Mouse (Mus musculus) CH12.LX (cell line): Measurements from ENCODE around the gene Acaca. TPM values are rescaled to one million over a fixed set of nuclear protein-coding genes. Genes with fewer than 3 reads are reported as not detected.

Experiments used
- DNase-seq: peaks from one replicate; pipeline ENCODE4 v3.0.0-alpha.2; 2013; ENCODE audit errors: extremely low read depth
- H3K27ac ChIP-seq: 2 replicates; pipeline ENCODE4 v1.5.1; 2012; ENCODE audit warnings: low read depth, mild to moderate bottlenecking, control low read depth, moderate library complexity; ENCODE audit not compliant: insufficient read depth
- H3K27me3 ChIP-seq: replicated peaks from 2 replicates; pipeline ENCODE3; 2012; ENCODE audit warnings: inconsistent platforms
- H3K36me3 ChIP-seq, 2 experiments: replicated peaks in 1 of 2; 2 replicates each; pipeline versions ENCODE3 to v1.6.1; 2012; ENCODE audit warnings: inconsistent platforms in 1 of 2, low read length in 1 of 2, mild to moderate bottlenecking in 1 of 2, mixed read lengths in 1 of 2, moderate library complexity in 1 of 2; ENCODE audit not compliant: control insufficient read depth in 1 of 2, insufficient read depth in 1 of 2
- H3K4me1 ChIP-seq, 2 experiments: 2 replicates each; pipeline ENCODE4 v1.6.1; 2012; ENCODE audit warnings: inconsistent platforms in 1 of 2, moderate library complexity in 1 of 2; ENCODE audit not compliant: insufficient read depth in 2 of 2, control insufficient read depth in 1 of 2
- H3K4me2 ChIP-seq: 2 replicates; pipeline ENCODE4 v1.6.1; 2012; ENCODE audit warnings: low read depth, mild to moderate bottlenecking, control low read depth; ENCODE audit not compliant: poor library complexity, insufficient read depth, severe bottlenecking
- H3K4me3 ChIP-seq, 3 experiments: fragments of 150-350 bp in 1 of 3; sonication (generic) in 1 of 3; replicated peaks in 1 of 3; 2 replicates each; pipeline versions ENCODE3 to v1.5.1; 2011 to 2012; ENCODE audit warnings: low read depth in 2 of 3, low read length in 2 of 3, mild to moderate bottlenecking in 2 of 3, moderate library complexity in 2 of 3, control low read depth in 1 of 3, improper control_type of control experiment in 1 of 3, inconsistent platforms in 1 of 3, mixed read lengths in 1 of 3; ENCODE audit not compliant: poor library complexity in 1 of 3
- H3K79me2 ChIP-seq: replicated peaks from 2 replicates; pipeline ENCODE4 v1.6.1; 2012; ENCODE audit warnings: mild to moderate bottlenecking, moderate library complexity; ENCODE audit not compliant: control insufficient read depth, poor library complexity, insufficient read depth, severe bottlenecking; ENCODE audit errors: extremely low read depth
- H3K9ac ChIP-seq: 2 replicates; pipeline ENCODE4 v1.6.1; 2012; ENCODE audit warnings: low read depth, mild to moderate bottlenecking, control low read depth, moderate library complexity; ENCODE audit not compliant: insufficient read depth
- H3K9me3 ChIP-seq: replicated peaks from 2 replicates; pipeline ENCODE3; 2012; ENCODE audit warnings: low read length, inconsistent platforms, mixed read lengths
- BHLHE40 ChIP-seq: IDR thresholded peaks from 2 replicates; pipeline ENCODE4 v1.6.1; 2011; ENCODE audit warnings: mild to moderate bottlenecking, low read depth, low read length, improper control_type of control experiment
- CHD2 ChIP-seq: IDR thresholded peaks from 2 replicates; pipeline ENCODE4 v1.6.1; 2011; ENCODE audit warnings: low read length, improper control_type of control experiment
- E2F4 ChIP-seq: IDR thresholded peaks from 2 replicates; pipeline ENCODE4 v1.6.1; 2011; ENCODE audit warnings: low read depth, low read length, improper control_type of control experiment; ENCODE audit not compliant: insufficient replicate concordance
- ELF1 ChIP-seq: IDR thresholded peaks from 2 replicates; pipeline ENCODE4 v1.6.1; 2014; ENCODE audit warnings: low read depth, mild to moderate bottlenecking, inconsistent platforms, low read length, improper control_type of control experiment
- ETS1 ChIP-seq: conservative IDR thresholded peaks from 2 replicates; pipeline ENCODE4 v1.6.1; 2012; ENCODE audit warnings: low read depth, mild to moderate bottlenecking, inconsistent platforms, low read length, improper control_type of control experiment, moderate library complexity
- GABPA ChIP-seq: IDR thresholded peaks from 2 replicates; pipeline ENCODE4 v1.6.1; 2012; ENCODE audit warnings: low read depth, low read length, improper control_type of control experiment, inconsistent platforms; ENCODE audit not compliant: insufficient replicate concordance
- IRF4 ChIP-seq: IDR thresholded peaks from 2 replicates; pipeline ENCODE4 v1.6.1; 2014; ENCODE audit warnings: low read depth, mild to moderate bottlenecking, inconsistent platforms, low read length, improper control_type of control experiment
- JUN ChIP-seq: IDR thresholded peaks from 2 replicates; pipeline ENCODE4 v1.6.1; 2011; ENCODE audit warnings: low read depth, mild to moderate bottlenecking, low read length, improper control_type of control experiment, moderate library complexity; ENCODE audit not compliant: insufficient read depth
- JUND ChIP-seq: conservative IDR thresholded peaks from 2 replicates; pipeline ENCODE4 v1.6.1; 2011; ENCODE audit warnings: low read depth, low read length, improper control_type of control experiment
- MAX ChIP-seq: IDR thresholded peaks from 2 replicates; pipeline ENCODE4 v1.6.1; 2011; ENCODE audit warnings: low read length, improper control_type of control experiment
- MEF2A ChIP-seq: IDR thresholded peaks from 2 replicates; pipeline ENCODE4 v1.6.1; 2014; ENCODE audit warnings: low read depth, mild to moderate bottlenecking, inconsistent platforms, low read length, improper control_type of control experiment, borderline replicate concordance
- MXI1 ChIP-seq: IDR thresholded peaks from 2 replicates; pipeline ENCODE4 v1.6.1; 2011; ENCODE audit warnings: mild to moderate bottlenecking, low read depth, low read length, improper control_type of control experiment
- MYC ChIP-seq: IDR thresholded peaks from 2 replicates; pipeline ENCODE4 v1.6.1; 2011; ENCODE audit warnings: low read depth, mild to moderate bottlenecking, improper control_type of control experiment, low read length
- NELFE ChIP-seq: IDR thresholded peaks from 2 replicates; pipeline ENCODE4 v1.6.1; 2011; ENCODE audit warnings: low read depth, low read length, improper control_type of control experiment
- PAX5 ChIP-seq: IDR thresholded peaks from 2 replicates; pipeline ENCODE4 v1.6.1; 2012; ENCODE audit warnings: low read length, inconsistent platforms, mixed read lengths
- POLR2A ChIP-seq: IDR thresholded peaks from 2 replicates; pipeline ENCODE4 v1.6.1; 2011; ENCODE audit warnings: low read depth, mild to moderate bottlenecking, improper control_type of control experiment, low read length
- POLR2AphosphoS2 ChIP-seq: IDR thresholded peaks from 2 replicates; pipeline ENCODE4 v1.6.1; 2011; ENCODE audit warnings: low read depth, low read length, improper control_type of control experiment
- RCOR1 ChIP-seq: conservative IDR thresholded peaks from 2 replicates; pipeline ENCODE4 v1.6.1; 2012; ENCODE audit warnings: low read depth, mild to moderate bottlenecking, inconsistent platforms, low read length, improper control_type of control experiment
- SIN3A ChIP-seq: IDR thresholded peaks from 2 replicates; pipeline ENCODE4 v1.6.1; 2012; ENCODE audit warnings: low read length, improper control_type of control experiment, inconsistent platforms
- SMC3 ChIP-seq: IDR thresholded peaks from 2 replicates; pipeline ENCODE4 v1.6.1; 2011; ENCODE audit warnings: low read depth, low read length, improper control_type of control experiment
- TCF12 ChIP-seq: IDR thresholded peaks from 2 replicates; pipeline ENCODE4 v1.6.1; 2014; ENCODE audit warnings: low read depth, mild to moderate bottlenecking, inconsistent platforms, low read length, improper control_type of control experiment
- UBTF ChIP-seq: IDR thresholded peaks from 2 replicates; pipeline ENCODE4 v1.6.1; 2012; ENCODE audit warnings: low read depth, mild to moderate bottlenecking, inconsistent platforms, low read length, improper control_type of control experiment, moderate library complexity
- USF1 ChIP-seq: IDR thresholded peaks from 2 replicates; pipeline ENCODE4 v1.6.1; 2014; ENCODE audit warnings: low read depth, mild to moderate bottlenecking, inconsistent platforms, low read length, improper control_type of control experiment
- USF2 ChIP-seq: conservative IDR thresholded peaks from 2 replicates; pipeline ENCODE4 v1.6.1; 2011; ENCODE audit warnings: low read depth, low read length, improper control_type of control experiment
- ZKSCAN1 ChIP-seq: IDR thresholded peaks from 2 replicates; pipeline ENCODE4 v1.6.1; 2012; ENCODE audit warnings: low read depth, inconsistent platforms, low read length, improper control_type of control experiment, borderline replicate concordance
- ZMIZ1 ChIP-seq: IDR thresholded peaks from 2 replicates; pipeline ENCODE4 v1.6.1; 2012; ENCODE audit warnings: low read depth, mild to moderate bottlenecking, inconsistent platforms, low read length, improper control_type of control experiment
- ZNF384 ChIP-seq: IDR thresholded peaks from 2 replicates; pipeline ENCODE4 v1.6.1; 2012; ENCODE audit warnings: low read depth, low read length, improper control_type of control experiment, inconsistent platforms
- dilution Hi-C: fragments of 300-500 bp; cut with MboI; formaldehyde crosslinking; loops from 2 replicates; pipeline ENCODE4 v1.14.3; 2020; ENCODE audit warnings: low sequenced_read_pairs; ENCODE audit not compliant: extremely low pct_unique_long_range_greater_than_20kb, extremely low pct_ligation_motif_present
- in situ Hi-C: fragments of 300-500 bp; cut with MboI; formaldehyde crosslinking; loops from 3 replicates; pipeline ENCODE4 v1.14.3; 2019; ENCODE audit warnings: low sequenced_read_pairs, low pct_ligation_motif_present, low pct_unique_long_range_greater_than_20kb, mixed read lengths
- polyA plus RNA-seq: library from polyadenylated mRNA; unstranded; fragments of >175 nt; gene quantifications from 2 replicates; pipeline ENCODE4 v1.2.1, GENCODE M21; 2012; ENCODE audit warnings: low read depth; ENCODE audit not compliant: insufficient read length
- total RNA-seq, 2 experiments: library from RNA; depleted of rRNA; stranded (reverse); fragments of 300-350 nt in 1 of 2; fragments of >200 nt in 1 of 2; gene quantifications; 2 replicates each; pipeline ENCODE4 v1.2.3; 2012 to 2014

Gene Acaca
- total and polyA plus RNA-seq, 3 experiments = 36.9 to 62.6 (median 61.7) TPM

DNA sequence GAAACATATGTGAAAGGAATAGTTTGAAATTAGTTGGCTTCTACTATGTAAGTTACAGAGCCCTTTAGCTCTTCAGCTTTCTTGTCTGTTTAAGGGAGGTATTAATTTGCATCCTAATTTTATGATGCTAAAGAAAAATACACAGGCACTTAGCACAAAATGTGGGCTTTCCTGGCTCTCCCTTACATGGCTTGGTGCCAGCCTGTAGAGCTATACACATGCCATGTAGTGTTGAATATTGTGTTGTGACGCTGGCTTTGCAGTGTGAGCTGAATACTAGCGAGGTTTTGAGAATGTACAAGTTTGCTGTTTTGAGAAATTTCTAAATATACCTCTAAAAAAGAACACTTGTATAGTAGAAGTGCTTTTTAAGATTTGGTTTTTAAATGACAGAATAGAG lies 218.3 kb downstream of the Acaca start:
- H3K79me2 ChIP-seq = no peaks in the 10 kb centered on the region
- H3K27me3 ChIP-seq = no peaks in the 10 kb centered on the region
- no peak overlapping the region for H3K4me2 ChIP-seq
- H3K36me3 ChIP-seq = peaks cover 7 to 49% of the 10 kb centered on the region in 2 experiments
- H3K9me3 ChIP-seq = no peaks in the 10 kb centered on the region
- H3K4me3 ChIP-seq = no peak overlapping the region
- TF ChIP-seq ZMIZ1 = no peak
- no peak for TF ChIP-seq UBTF
- no peak for TF ChIP-seq GABPA
- TF ChIP-seq MYC = no peak
- TF ChIP-seq PAX5 = no peak
- TF ChIP-seq USF1 = no peak
- TF ChIP-seq ZKSCAN1 = no peak
- TF ChIP-seq USF2 = no peak
- TF ChIP-seq E2F4 = no peak
- TF ChIP-seq TCF12 = no peak
- no peak for TF ChIP-seq RCOR1
- no peak for TF ChIP-seq BHLHE40
- TF ChIP-seq SIN3A = no peak
- no peak overlapping the region for H3K9ac ChIP-seq
- H3K27ac ChIP-seq = no peak overlapping the region
- dilution Hi-C loops = no loop called here
- H3K4me1 ChIP-seq = peaks cover 5 to 42% of the 10 kb centered on the region in 2 experiments
- in situ Hi-C loops = no loop called here
- no peak for DNase-seq

DNA sequence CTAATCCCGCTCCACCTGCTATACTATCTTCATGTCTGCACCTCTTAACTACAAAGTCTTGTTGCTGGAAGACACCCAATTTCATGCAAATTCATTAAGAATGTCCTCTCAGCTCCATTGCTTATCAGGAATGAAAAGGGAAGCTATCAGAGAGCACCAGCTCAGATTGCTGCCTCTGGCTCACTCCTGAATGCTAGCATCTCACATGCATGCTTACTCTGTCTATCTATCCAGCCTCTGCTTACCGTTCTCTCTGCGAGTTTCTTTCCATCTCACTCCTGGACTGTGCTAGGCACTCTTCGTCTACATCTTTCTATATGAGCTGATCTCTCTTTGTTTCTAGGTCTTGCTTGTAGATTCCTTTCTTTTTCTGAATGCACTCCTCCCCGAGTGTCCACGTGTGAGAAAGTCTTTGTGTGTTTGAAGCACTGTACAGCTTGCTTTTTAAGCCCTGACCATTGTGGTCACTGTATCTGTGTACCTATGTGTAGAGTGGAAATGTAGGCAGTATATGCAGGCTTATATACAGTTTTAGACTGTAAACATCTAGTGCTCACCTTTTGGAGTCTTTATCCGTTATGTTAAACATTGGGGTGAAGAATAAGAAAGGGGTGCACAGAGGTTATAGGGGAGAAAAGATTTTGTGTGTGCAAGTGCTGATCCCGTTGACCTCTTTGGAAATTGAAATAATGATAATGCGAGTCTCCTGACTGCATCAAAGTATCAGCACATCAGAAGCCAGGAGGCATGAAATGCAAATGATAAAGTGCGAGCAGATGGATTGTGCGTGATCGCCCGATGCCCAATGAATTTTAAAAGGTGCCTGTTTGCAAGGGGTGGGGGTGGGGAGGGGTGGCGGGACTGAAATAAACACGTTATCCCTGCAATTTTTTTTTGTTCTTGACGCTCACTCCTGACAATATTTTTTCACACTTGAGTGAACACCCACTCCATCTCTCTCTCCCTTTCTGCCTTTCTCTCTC lies 219.7 kb downstream of the Acaca start:
- no peaks in the 10 kb centered on the region for H3K27me3 ChIP-seq
- no peaks in the 10 kb centered on the region for H3K9me3 ChIP-seq
- no peak for TF ChIP-seq NELFE
- no peak for TF ChIP-seq SMC3
- TF ChIP-seq IRF4 = no peak
- no peak for TF ChIP-seq POLR2A
- TF ChIP-seq JUN = no peak
- TF ChIP-seq USF1 = no peak
- no peak for TF ChIP-seq SIN3A
- TF ChIP-seq ELF1 = no peak
- TF ChIP-seq BHLHE40 = no peak
- TF ChIP-seq POLR2AphosphoS2 = no peak
- no peak for TF ChIP-seq ZKSCAN1
- no peak for TF ChIP-seq ZNF384
- no peak for TF ChIP-seq ETS1
- no peak for TF ChIP-seq JUND
- TF ChIP-seq MAX = no peak
- no peak for TF ChIP-seq MXI1
- TF ChIP-seq UBTF = no peak
- TF ChIP-seq MEF2A = no peak
- no peak for TF ChIP-seq CHD2
- TF ChIP-seq TCF12 = no peak
- H3K4me2 ChIP-seq = no peak overlapping the region
- H3K9ac ChIP-seq = no peak overlapping the region
- dilution Hi-C loops (no loop called here), in situ Hi-C loops (no loop called here)
- no peaks in the 10 kb centered on the region for H3K79me2 ChIP-seq
- no peak overlapping the region for H3K27ac ChIP-seq
- H3K4me1 ChIP-seq = peaks cover 3 to 39% of the 10 kb centered on the region in 2 experiments
- H3K4me3 ChIP-seq = no peak overlapping the region
- H3K36me3 ChIP-seq = peaks cover 7 to 54% of the 10 kb centered on the region in 2 experiments
- no peak for DNase-seq
